Mouse (Mus musculus) stomach, postnatal 0 days (tissue): ENCODE data around the gene Bhlha9. TPM values are rescaled to one million over a fixed set of nuclear protein-coding genes. Genes with fewer than 3 reads are reported as not detected.

Source experiments
- ATAC-seq: fragments of 200-750 bp; cut with Nextera tagmentation; 2 replicates; pipeline ENCODE4 v1.8.0; 2017; ENCODE audit not compliant: low FRiP score, low TSS enrichment
- DNase-seq: peaks from one replicate; pipeline ENCODE4 v3.0.0-alpha.2; 2016; ENCODE audit warnings: low spot score
- H3K27ac ChIP-seq: fragments of 300-500 bp; sonication (generic); replicated peaks from 2 replicates; pipeline ENCODE4 v1.5.1; 2014; ENCODE audit warnings: mild to moderate bottlenecking, control low read depth
- H3K27me3 ChIP-seq: fragments of 300-500 bp; sonication (generic); 2 replicates; pipeline ENCODE4 v1.6.1; 2014; ENCODE audit warnings: low read length; ENCODE audit not compliant: control insufficient read depth, insufficient read depth
- H3K36me3 ChIP-seq: fragments of 300-500 bp; sonication (generic); 2 replicates; pipeline ENCODE4 v1.6.1; 2014; ENCODE audit warnings: low read length, mixed read lengths; ENCODE audit not compliant: control insufficient read depth, insufficient read depth
- H3K4me1 ChIP-seq: fragments of 300-500 bp; sonication (generic); replicated peaks from 2 replicates; pipeline ENCODE4 v1.6.1; 2014; ENCODE audit warnings: antibody characterized with exemption; ENCODE audit not compliant: control insufficient read depth, insufficient read depth
- H3K4me2 ChIP-seq: fragments of 300-500 bp; sonication (generic); replicated peaks from 2 replicates; pipeline ENCODE4 v1.6.1; 2014; ENCODE audit warnings: low read depth, mild to moderate bottlenecking, control low read depth, moderate library complexity
- H3K4me3 ChIP-seq: fragments of 300-500 bp; sonication (generic); 2 replicates; pipeline ENCODE4 v1.5.1; 2014; ENCODE audit warnings: low read depth, low read length, control low read depth
- H3K9ac ChIP-seq: fragments of 300-500 bp; sonication (generic); 2 replicates; pipeline ENCODE4 v1.6.1; 2014; ENCODE audit warnings: mild to moderate bottlenecking, low read length, control low read depth, mixed read lengths
- H3K9me3 ChIP-seq: fragments of 300-500 bp; sonication (generic); 2 replicates; pipeline ENCODE4 v1.6.1; 2016; ENCODE audit warnings: low read length; ENCODE audit not compliant: control insufficient read depth
- CTCF ChIP-seq: IDR thresholded peaks from 2 replicates; pipeline ENCODE4 v1.5.1; 2016; ENCODE audit warnings: antibody characterized with exemption, low read depth, mild to moderate bottlenecking, moderate library complexity
- EP300 ChIP-seq: optimal IDR thresholded peaks from 2 replicates; pipeline ENCODE3; 2016; ENCODE audit warnings: antibody characterized with exemption
- WGBS: fragments of 180-500 bp; shearing (Covaris S2); extraction: QIAGEN DNeasy Blood & Tissue Kit; methylation state at CpG from one replicate; pipeline ENCODE4 v1.1.7; 2014; 5-methylcytosine and 5-hydroxymethylcytosine counted together
- polyA plus RNA-seq: library from polyadenylated mRNA; unstranded; fragments of >200 nt; fragmentation: Nextera tagmentation; extraction: Ambion mirVana; gene quantifications from 2 replicates; pipeline ENCODE4 v1.2.1, GENCODE M21; 2015

Bhlha9 gene
- polyA plus RNA-seq, 1 experiment from 2014 or later = not detected

- DNase-seq (no peak), ATAC-seq (no peak)
- H3K27me3 ChIP-seq = no peaks in the 10 kb centered on the region
- H3K4me3 ChIP-seq = no peak overlapping the region
- no peaks in the 10 kb centered on the region for H3K9me3 ChIP-seq
- H3K4me1 ChIP-seq = no peaks in the 10 kb centered on the region
- H3K4me2 ChIP-seq = no peak overlapping the region
- H3K36me3 ChIP-seq = no peaks in the 10 kb centered on the region
- no peak overlapping the region for H3K27ac ChIP-seq
- TF ChIP-seq EP300 = no peak
- no peak for TF ChIP-seq CTCF
- H3K9ac ChIP-seq = no peak overlapping the region
- 69% methylated on average over 5 of the region's 5 CpGs for WGBS
Measured at GRCm38 (mm10) chr11:76628613-76629012, 43.7 kb upstream of the Bhlha9 start.

- no peak overlapping the region for H3K4me3 ChIP-seq
- no peak overlapping the region for H3K27ac ChIP-seq
- no peaks in the 10 kb centered on the region for H3K36me3 ChIP-seq
- no peak overlapping the region for H3K4me2 ChIP-seq
- H3K9ac ChIP-seq = no peak overlapping the region
- WGBS = 39% methylated on average over 2 of the region's 2 CpGs
- no peaks in the 10 kb centered on the region for H3K4me1 ChIP-seq
- H3K9me3 ChIP-seq = no peaks in the 10 kb centered on the region
- TF ChIP-seq CTCF = no peak
- TF ChIP-seq EP300 = no peak
- no peak for ATAC-seq
- DNase-seq = no peak
- H3K27me3 ChIP-seq = no peaks in the 10 kb centered on the region
Measured at GRCm38 (mm10) chr11:76630023-76630422, 42.2 kb upstream of the Bhlha9 start.

GRCm38 (mm10) chr11:76630487-76630886 is 41.8 kb upstream of the Bhlha9 start:
- 66% methylated on average over 5 of the region's 5 CpGs for WGBS
- Histone ChIP-seq H3K4me3 (no peak overlapping the region), H3K27me3 (no peaks in the 10 kb centered on the region), H3K36me3 (no peaks in the 10 kb centered on the region), H3K4me2 (no peak overlapping the region), H3K9me3 (no peaks in the 10 kb centered on the region), H3K9ac (no peak overlapping the region), H3K4me1 (no peaks in the 10 kb centered on the region), H3K27ac (no peak overlapping the region)
- TF ChIP-seq EP300 = no peak
- no peak for TF ChIP-seq CTCF
- DNase-seq = no peak
- ATAC-seq = no peak

GRCm38 (mm10) chr11:76639269-76639985 is 32.8 kb upstream of the Bhlha9 start:
- 75% methylated on average over 17 of the region's 17 CpGs for WGBS
- H3K36me3 ChIP-seq = no peaks in the 10 kb centered on the region
- TF ChIP-seq EP300 (no peak), CTCF (no peak)
- no peaks in the 10 kb centered on the region for H3K27me3 ChIP-seq
- no peaks in the 10 kb centered on the region for H3K4me1 ChIP-seq
- ATAC-seq (no peak), DNase-seq (no peak)
- no peak overlapping the region for H3K9ac ChIP-seq
- no peaks in the 10 kb centered on the region for H3K9me3 ChIP-seq
- no peak overlapping the region for H3K4me2 ChIP-seq
- no peak overlapping the region for H3K27ac ChIP-seq
- no peak overlapping the region for H3K4me3 ChIP-seq

GRCm38 (mm10) chr11:76640231-76640630 is 32.0 kb upstream of the Bhlha9 start:
- no peak for TF ChIP-seq CTCF
- TF ChIP-seq EP300 = no peak
- 64% methylated on average over 4 of the region's 4 CpGs for WGBS
- no peak overlapping the region for H3K4me3 ChIP-seq
- no peak overlapping the region for H3K4me2 ChIP-seq
- H3K27ac ChIP-seq = no peak overlapping the region
- no peak overlapping the region for H3K9ac ChIP-seq
- DNase-seq (no peak), ATAC-seq (no peak)
- no peaks in the 10 kb centered on the region for H3K9me3 ChIP-seq
- no peaks in the 10 kb centered on the region for H3K27me3 ChIP-seq
- no peaks in the 10 kb centered on the region for H3K4me1 ChIP-seq
- H3K36me3 ChIP-seq = no peaks in the 10 kb centered on the region

GRCm38 (mm10) chr11:76644257-76644656 is 28.0 kb upstream of the Bhlha9 start:
- Histone ChIP-seq H3K4me1 (no peaks in the 10 kb centered on the region), H3K4me3 (no peak overlapping the region), H3K4me2 (no peak overlapping the region), H3K27ac (no peak overlapping the region), H3K36me3 (no peaks in the 10 kb centered on the region), H3K9me3 (no peaks in the 10 kb centered on the region), H3K9ac (no peak overlapping the region), H3K27me3 (no peaks in the 10 kb centered on the region)
- no peak for ATAC-seq
- TF ChIP-seq CTCF (no peak), EP300 (no peak)
- WGBS = 75% methylated on average over 6 of the region's 6 CpGs
- DNase-seq = no peak
